Mouse (Mus musculus): ENCODE measurements around the gene Hspa2.

- no peak for TF ChIP-seq POLR2A (IDR thresholded peaks at IDR 0.05; ENCODE audit: control insufficient read depth, low read depth, low read length)
- TF ChIP-seq CTCF (IDR thresholded peaks at IDR 0.05; ENCODE audit: control insufficient read depth, insufficient read depth, insufficient replicate concordance, low read depth, low read length): no peak
Measured at GRCm38 (mm10) chr12:76362303-76362676, 41.7 kb upstream of the Hspa2 start.

All from testis, adult 2 months (tissue).